9 mouse cellular contexts compared by ENCODE assay signal in genomic region chr3:149273993-149274692, GRCm38 (mm10).
A peak's percentile ranks its signal among the peaks of the same experiment; 100 is the strongest.
DNase-seq lines count a peak whose midpoint lies in the region; ATAC-seq and TF ChIP-seq lines count a peak whose summit lies in the region.
"Had no signal": no experiment of that assay in that cellular context is flagged by ENCODE, and none has a peak within 500 bp of the region (broad histone marks: within the 10 kb centered on the region; RNA-seq: fewer than 3 reads in every experiment).

No protein-coding gene starts in this region.

- H3K36me3 ChIP-seq in forebrain, embryonic 11.5 days (ENCODE audit: control insufficient read depth, insufficient read depth, low read length), result no peaks in the 10 kb centered on the region
- no peaks in the 10 kb centered on the region for H3K36me3 ChIP-seq in forebrain, embryonic 12.5 days (replicated peaks)
- H3K36me3 ChIP-seq in kidney, postnatal 0 days (ENCODE audit: insufficient read depth, low read length), result no peaks in the 10 kb centered on the region
- no peaks in the 10 kb centered on the region for H3K36me3 ChIP-seq in intestine, embryonic 15.5 days
- H3K36me3 ChIP-seq in liver, postnatal 0 days (replicated peaks; ENCODE audit: insufficient read depth, low read length), result no peaks in the 10 kb centered on the region

- H3K4me1 ChIP-seq in forebrain, embryonic 11.5 days (replicated peaks; ENCODE audit: control insufficient read depth, insufficient read depth, low read length), result no peaks in the 10 kb centered on the region; the same call in 1 of the 2 replicates
- 0 out of 2 replicates have a peak, but pooled peaks cover 4% of the 10 kb centered on the region for H3K4me1 ChIP-seq in forebrain, embryonic 12.5 days
- no peaks in the 10 kb centered on the region for H3K4me1 ChIP-seq in kidney, postnatal 0 days (replicated peaks; ENCODE audit: insufficient read depth, low read length)
- no peaks in the 10 kb centered on the region for H3K4me1 ChIP-seq in intestine, embryonic 15.5 days (replicated peaks)
- H3K4me1 ChIP-seq in liver, postnatal 0 days (ENCODE audit: insufficient read depth), result no peaks in the 10 kb centered on the region

- no peak for ATAC-seq in forebrain, embryonic 11.5 days (replicated peaks; ENCODE audit: low FRiP score)
- no peak for ATAC-seq in forebrain, embryonic 12.5 days (ENCODE audit: low FRiP score)
- ATAC-seq in kidney, postnatal 0 days (replicated peaks; ENCODE audit: low FRiP score, low read depth), result no peak
- peak; percentile 63 for ATAC-seq in intestine, embryonic 15.5 days
- ATAC-seq in liver, postnatal 0 days, result no peak

- H3K9ac ChIP-seq in forebrain, embryonic 11.5 days (ENCODE audit: low read length), result no peak overlapping the region
- H3K9ac ChIP-seq in forebrain, embryonic 12.5 days, result no peak overlapping the region
- no peak overlapping the region for H3K9ac ChIP-seq in kidney, postnatal 0 days (ENCODE audit: low read depth, low read length)
- no peak overlapping the region for H3K9ac ChIP-seq in intestine, embryonic 15.5 days
- no peak overlapping the region for H3K9ac ChIP-seq in liver, postnatal 0 days (replicated peaks)

- H3K27ac ChIP-seq in forebrain, embryonic 11.5 days (ENCODE audit: low read depth, low read length), result 0 out of 2 replicates have a peak overlapping the region, but pooled peaks have one; percentile 6
- H3K27ac ChIP-seq in forebrain, embryonic 12.5 days, result no peak overlapping the region
- H3K27ac ChIP-seq in kidney, postnatal 0 days, result no peak overlapping the region
- H3K27ac ChIP-seq in intestine, embryonic 15.5 days, result no peak overlapping the region
- no peak overlapping the region for H3K27ac ChIP-seq in liver, postnatal 0 days (ENCODE audit: low read depth)

- H3K4me3 ChIP-seq in forebrain, embryonic 11.5 days (ENCODE audit: low read depth, low read length), result no peak overlapping the region
- H3K4me3 ChIP-seq in forebrain, embryonic 12.5 days (replicated peaks), result no peak overlapping the region
- no peak overlapping the region for H3K4me3 ChIP-seq in kidney, postnatal 0 days (replicated peaks; ENCODE audit: low read depth, low read length)
- no peak overlapping the region for H3K4me3 ChIP-seq in intestine, embryonic 15.5 days (replicated peaks)
- H3K4me3 ChIP-seq in liver, postnatal 0 days (ENCODE audit: low read depth, low read length), result no peak overlapping the region

- H3K27me3 ChIP-seq in forebrain, embryonic 11.5 days (ENCODE audit: control insufficient read depth, insufficient read depth, low read length), result no peaks in the 10 kb centered on the region
- H3K27me3 ChIP-seq in forebrain, embryonic 12.5 days, result no peaks in the 10 kb centered on the region
- no peaks in the 10 kb centered on the region for H3K27me3 ChIP-seq in kidney, postnatal 0 days (ENCODE audit: insufficient read depth, low read length)
- H3K27me3 ChIP-seq in intestine, embryonic 15.5 days (replicated peaks), result no peaks in the 10 kb centered on the region
- no peaks in the 10 kb centered on the region for H3K27me3 ChIP-seq in liver, postnatal 0 days (ENCODE audit: insufficient read depth, low read length)

- H3K9me3 ChIP-seq in forebrain, embryonic 11.5 days (ENCODE audit: control insufficient read depth, low read length), result no peaks in the 10 kb centered on the region
- no peaks in the 10 kb centered on the region for H3K9me3 ChIP-seq in forebrain, embryonic 12.5 days
- no peaks in the 10 kb centered on the region for H3K9me3 ChIP-seq in kidney, postnatal 0 days (replicated peaks; ENCODE audit: low read length)
- no peaks in the 10 kb centered on the region for H3K9me3 ChIP-seq in intestine, embryonic 15.5 days
- H3K9me3 ChIP-seq in liver, postnatal 0 days (ENCODE audit: low read length), result no peaks in the 10 kb centered on the region

- 0 out of 2 replicates have a peak overlapping the region, but pooled peaks have one; percentile 5 for H3K4me2 ChIP-seq in forebrain, embryonic 11.5 days (ENCODE audit: low read depth, low read length, severe bottlenecking)
- H3K4me2 ChIP-seq in forebrain, embryonic 12.5 days, result no peak overlapping the region; the same call in 1 of the 2 replicates
- H3K4me2 ChIP-seq in kidney, postnatal 0 days (ENCODE audit: low read length), result 0 out of 2 replicates have a peak overlapping the region, but pooled peaks have one; percentile 6
- H3K4me2 ChIP-seq in intestine, embryonic 15.5 days (replicated peaks), result peak overlapping the region; percentile 22; the same call in 1 of the 2 replicates
- H3K4me2 ChIP-seq in liver, postnatal 0 days (ENCODE audit: low read depth, low read length), result peak overlapping the region; percentile 22; the same call in 1 of the 2 replicates

- no peak for TF ChIP-seq EP300 in liver, postnatal 0 days (IDR thresholded peaks at IDR 0.05; ENCODE audit: low read depth)

- no peak for TF ChIP-seq CTCF in kidney, postnatal 0 days (IDR thresholded peaks at IDR 0.05; ENCODE audit: low read depth)
- TF ChIP-seq CTCF in liver, postnatal 0 days (IDR thresholded peaks at IDR 0.05; ENCODE audit: low read depth), result no peak

- intact Hi-C loops in left cerebral cortex, postnatal 36 days (cut with DNase I), result no loop called here

- DNase-seq in forebrain, embryonic 11.5 days (ENCODE audit: low spot score), result no peak
- DNase-seq in kidney, postnatal 0 days (ENCODE audit: low spot score), result no peak
- no peak for DNase-seq in kidney, postnatal 10 days
- DNase-seq in liver, postnatal 0 days, result no peak
- DNase-seq in left cerebral cortex, postnatal 36 days (ENCODE audit: low spot score in 2 of 2), result no peak
- DNase-seq in gastrocnemius, adult 8-10 months (ENCODE audit: low spot score in 2 of 2), result no peak
- DNase-seq: gastrocnemius, postnatal 36 days had no signal

- WGBS in forebrain, embryonic 11.5 days, result 60% methylated on average over 12 of the region's 12 CpGs
- 54% methylated on average over 12 of the region's 12 CpGs for WGBS in forebrain, embryonic 12.5 days
- 59% methylated on average over 12 of the region's 12 CpGs for WGBS in kidney, postnatal 0 days
- 42% methylated on average over 12 of the region's 12 CpGs for WGBS in intestine, embryonic 15.5 days
- WGBS in liver, postnatal 0 days (ENCODE audit: insufficient replicate concordance), result 38% methylated on average over 12 of the region's 12 CpGs
